ENCODE assay signal across 8 mouse cellular contexts in genomic region chr6:100438511-100438991, GRCm38 (mm10).
DNase-seq lines count a peak whose midpoint lies in the region; ATAC-seq and TF ChIP-seq lines count a peak whose summit lies in the region.

No protein-coding gene starts in this region.

- H3K27ac ChIP-seq in ES-Bruce4 (ENCODE audit: insufficient read depth, low read length): no peak overlapping the region
- no peak overlapping the region for H3K27ac ChIP-seq in embryonic facial prominence, embryonic 15.5 days (replicated peaks)
- no peak overlapping the region for H3K27ac ChIP-seq in liver, embryonic 14.5 days
- no peak overlapping the region for H3K27ac ChIP-seq in neural tube, embryonic 13.5 days (replicated peaks)

- no peaks in the 10 kb centered on the region for H3K36me3 ChIP-seq in ES-Bruce4 (ENCODE audit: control insufficient read depth, insufficient read depth, low read length, poor library complexity, severe bottlenecking)
- H3K36me3 ChIP-seq in embryonic facial prominence, embryonic 15.5 days: no peaks in the 10 kb centered on the region
- no peaks in the 10 kb centered on the region for H3K36me3 ChIP-seq in liver, embryonic 14.5 days (replicated peaks; ENCODE audit: control insufficient read depth, insufficient read depth, low read depth)
- H3K36me3 ChIP-seq in neural tube, embryonic 13.5 days: no peaks in the 10 kb centered on the region

- 0 out of 2 replicates have a peak, but pooled peaks have one; percentile 18 for TF ChIP-seq EP300 in ES-Bruce4 (IDR thresholded peaks at IDR 0.05; ENCODE audit: insufficient read depth, low read depth, low read length)
- no peak for TF ChIP-seq EP300 in liver, embryonic 14.5 days (IDR thresholded peaks at IDR 0.05; ENCODE audit: low read depth)

- ATAC-seq in embryonic facial prominence, embryonic 15.5 days (ENCODE audit: insufficient number of reproducible peaks, low FRiP score, low TSS enrichment, low read depth): no peak
- ATAC-seq in liver, embryonic 14.5 days (ENCODE audit: insufficient read depth): no peak
- peak; percentile 67; the same call in 1 of the 2 replicates for ATAC-seq in neural tube, embryonic 13.5 days (ENCODE audit: low read depth)

- 4% methylated on average over 13 of the region's 13 CpGs for WGBS in embryonic facial prominence, embryonic 15.5 days
- WGBS in liver, embryonic 14.5 days (ENCODE audit: insufficient replicate concordance): under 1% methylated on average over 13 of the region's 13 CpGs
- 2% methylated on average over 13 of the region's 13 CpGs for WGBS in neural tube, embryonic 13.5 days

- no peak for TF ChIP-seq POLR2A in ES-Bruce4 (IDR thresholded peaks at IDR 0.05; ENCODE audit: insufficient read depth, low read length)

- peak; percentile 63 to 74 for DNase-seq in B cell, adult 2 months
- peak; percentile 18 to 58 for DNase-seq in kidney, postnatal 25 days
- DNase-seq in liver, embryonic 14.5 days (ENCODE audit: low read depth in 3 of 3, low spot score in 3 of 3): no peak
- peak; percentile 74 for DNase-seq in thymus, postnatal 25 days
- DNase-seq in gastrocnemius, adult 18-20 months (ENCODE audit: low spot score): no peak

- H3K4me3 ChIP-seq in ES-Bruce4 (ENCODE audit: low read depth, low read length): peak overlapping the region; percentile 40
- peak overlapping the region; percentile 22 for H3K4me3 ChIP-seq in embryonic facial prominence, embryonic 15.5 days (replicated peaks)
- H3K4me3 ChIP-seq in liver, embryonic 14.5 days (ENCODE audit: insufficient read depth in 1 of 2, low read depth in 2 of 2, low read length in 2 of 2): no peak overlapping the region
- H3K4me3 ChIP-seq in neural tube, embryonic 13.5 days: peak overlapping the region; percentile 15; the same call in 1 of the 2 replicates

- H3K4me1 ChIP-seq in ES-Bruce4 (ENCODE audit: control insufficient read depth, insufficient read depth, low read length): peaks cover 7% of the 10 kb centered on the region
- peaks cover 17% of the 10 kb centered on the region for H3K4me1 ChIP-seq in embryonic facial prominence, embryonic 15.5 days
- peaks cover 0 to 6% of the 10 kb centered on the region in 2 experiments; a peak in 2 of 4 replicates for H3K4me1 ChIP-seq in liver, embryonic 14.5 days (replicated peaks; ENCODE audit: control insufficient read depth in 2 of 2, insufficient read depth in 2 of 2, low read length in 1 of 2)
- H3K4me1 ChIP-seq in neural tube, embryonic 13.5 days (replicated peaks): peaks cover 21% of the 10 kb centered on the region

- H3K9me3 ChIP-seq in ES-Bruce4 (replicated peaks; ENCODE audit: control insufficient read depth, insufficient read depth, low read length, poor library complexity, severe bottlenecking): no peaks in the 10 kb centered on the region
- no peaks in the 10 kb centered on the region for H3K9me3 ChIP-seq in embryonic facial prominence, embryonic 15.5 days (replicated peaks)
- H3K9me3 ChIP-seq in liver, embryonic 14.5 days (ENCODE audit: control insufficient read depth, low read length): no peaks in the 10 kb centered on the region
- no peaks in the 10 kb centered on the region for H3K9me3 ChIP-seq in neural tube, embryonic 13.5 days

- peak overlapping the region; percentile 45 for H3K4me2 ChIP-seq in embryonic facial prominence, embryonic 15.5 days (replicated peaks)
- H3K4me2 ChIP-seq in liver, embryonic 14.5 days (ENCODE audit: low read depth): peak overlapping the region; percentile 21; the same call in 1 of the 2 replicates
- H3K4me2 ChIP-seq in neural tube, embryonic 13.5 days: peak overlapping the region; percentile 52

- no peak for TF ChIP-seq CTCF in ES-Bruce4 (IDR thresholded peaks at IDR 0.05; ENCODE audit: low read depth, low read length)
- TF ChIP-seq CTCF in liver, embryonic 14.5 days (IDR thresholded peaks at IDR 0.05; ENCODE audit: low read depth): no peak

- no peaks in the 10 kb centered on the region for H3K27me3 ChIP-seq in ES-Bruce4 (ENCODE audit: control insufficient read depth, insufficient read depth, low read length, poor library complexity, severe bottlenecking)
- H3K27me3 ChIP-seq in embryonic facial prominence, embryonic 15.5 days: peaks cover 14% of the 10 kb centered on the region; the same call in 1 of the 2 replicates
- H3K27me3 ChIP-seq in liver, embryonic 14.5 days (ENCODE audit: control insufficient read depth, insufficient read depth, low read length): no peaks in the 10 kb centered on the region
- H3K27me3 ChIP-seq in neural tube, embryonic 13.5 days: peaks cover 22% of the 10 kb centered on the region

- H3K9ac ChIP-seq in ES-Bruce4 (ENCODE audit: low read depth, poor library complexity, severe bottlenecking): 0 out of 2 replicates have a peak overlapping the region, but pooled peaks have one; percentile 28
- H3K9ac ChIP-seq in embryonic facial prominence, embryonic 15.5 days: no peak overlapping the region
- no peak overlapping the region for H3K9ac ChIP-seq in liver, embryonic 14.5 days (replicated peaks)
- H3K9ac ChIP-seq in neural tube, embryonic 13.5 days: peak overlapping the region; percentile 47; the same call in 1 of the 2 replicates

Comparison
In these comparisons a context has a peak if more than half of its experiments do, and no peak if none do; other contexts are left out.
1. DNase-seq: peak in B cell, adult 2 months (2 of 2), kidney, postnatal 25 days (2 of 2) and thymus, postnatal 25 days (single experiment); none in liver, embryonic 14.5 days (0 of 3) and gastrocnemius, adult 18-20 months (single experiment).
2. H3K4me3 ChIP-seq: peak in ES-Bruce4 (single experiment), embryonic facial prominence, embryonic 15.5 days (single experiment) and neural tube, embryonic 13.5 days (single experiment); none in liver, embryonic 14.5 days (0 of 2).
3. H3K9ac ChIP-seq: peak in ES-Bruce4 (single experiment) and neural tube, embryonic 13.5 days (single experiment); none in embryonic facial prominence, embryonic 15.5 days (single experiment) and liver, embryonic 14.5 days (single experiment).
4. Peak in every context shown above with its lines, with median percentiles within 50 percentile points of each other: H3K4me2 ChIP-seq.